Mouse (Mus musculus): ENCODE results near the gene Rad54l2. TPM values are rescaled to one million over a fixed set of nuclear protein-coding genes. Genes with fewer than 3 reads are reported as not detected.
A peak's percentile ranks its signal among the peaks of the same experiment; 100 is the strongest.

Gene Rad54l2
- total RNA-seq, 2 experiments from 2014 or later: 5.7 to 5.8 TPM

DNA sequence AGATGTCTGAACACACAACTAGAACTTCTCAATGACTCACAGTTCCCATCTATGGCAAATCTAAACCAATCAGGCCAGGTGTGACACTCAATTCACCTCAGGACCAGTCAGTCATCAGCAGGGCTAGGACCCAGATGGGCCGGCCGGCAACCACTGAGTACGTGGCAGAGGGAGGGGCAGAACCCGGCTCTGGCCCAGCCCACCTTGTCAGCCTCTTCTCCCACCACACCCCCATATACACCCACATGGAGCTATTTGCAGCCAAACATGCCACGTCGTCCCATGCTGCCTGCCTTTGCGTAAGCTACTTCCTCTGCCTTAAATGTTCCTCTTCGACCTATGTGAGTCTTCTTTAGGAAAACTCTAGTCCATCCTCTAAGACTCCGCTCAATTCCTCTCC lies 113.0 kb downstream of the Rad54l2 start:
- DNase-seq: no peak

DNA sequence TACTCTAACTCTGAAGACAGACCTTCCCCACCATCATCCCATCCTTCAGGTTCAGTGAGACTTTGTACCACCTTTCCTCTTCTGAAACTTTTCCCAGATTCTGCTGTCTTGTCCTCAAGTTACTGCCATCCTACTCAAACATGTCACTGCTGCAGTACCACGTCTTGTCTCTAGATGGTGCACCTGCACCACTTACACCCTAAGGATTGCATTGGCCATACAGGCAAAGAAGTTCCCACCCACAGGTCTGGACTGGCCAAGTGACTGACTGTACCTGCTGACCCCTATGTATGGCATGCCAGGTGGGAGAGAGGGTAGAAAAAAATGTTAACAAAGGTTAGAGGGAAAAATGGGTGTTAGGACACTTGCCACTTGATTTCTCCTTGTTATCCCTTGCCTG lies 113.5 kb downstream of the Rad54l2 start:
- DNase-seq: peak; percentile 64

DNA sequence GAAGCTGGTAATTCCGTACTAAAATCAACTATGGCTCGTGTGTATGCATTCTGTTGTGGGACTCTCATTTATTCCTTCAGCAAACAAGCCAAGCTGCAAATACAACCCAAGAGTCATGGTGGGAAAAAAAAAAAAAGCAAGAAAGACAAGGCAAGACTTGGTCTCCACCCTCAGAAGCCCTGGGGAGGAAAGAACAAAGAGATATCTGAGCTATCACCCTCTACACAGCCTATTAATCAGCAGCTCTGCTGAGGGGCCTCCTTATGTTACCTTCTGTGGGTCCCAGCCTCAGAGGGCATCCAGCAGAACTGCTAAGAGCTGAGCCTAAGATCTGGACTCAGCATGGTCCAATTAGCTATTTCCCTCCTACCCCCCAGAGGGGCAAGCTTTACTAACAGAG lies 115.1 kb downstream of the Rad54l2 start:
- no peak for DNase-seq

DNA sequence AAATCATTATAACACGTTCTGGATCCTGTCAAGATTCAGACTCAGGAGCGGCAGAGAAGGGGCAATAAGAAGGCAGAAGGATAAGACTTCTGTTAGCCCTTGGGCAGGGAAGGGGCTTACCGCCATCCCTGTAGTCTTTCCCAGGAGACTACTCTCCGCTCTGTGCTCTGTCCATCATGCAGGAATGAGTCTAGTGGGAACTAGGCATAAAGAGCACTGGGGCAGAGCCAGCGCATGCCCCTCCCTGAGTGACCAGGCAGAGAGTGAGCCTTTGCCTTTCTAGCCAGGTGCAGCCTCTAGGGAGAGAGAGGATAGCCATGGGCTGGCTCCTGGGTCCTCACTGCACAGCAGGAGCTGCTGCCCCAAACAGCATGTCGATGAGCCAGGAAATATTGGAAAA lies 124.1 kb downstream of the Rad54l2 start:
- no peak for DNase-seq

DNA sequence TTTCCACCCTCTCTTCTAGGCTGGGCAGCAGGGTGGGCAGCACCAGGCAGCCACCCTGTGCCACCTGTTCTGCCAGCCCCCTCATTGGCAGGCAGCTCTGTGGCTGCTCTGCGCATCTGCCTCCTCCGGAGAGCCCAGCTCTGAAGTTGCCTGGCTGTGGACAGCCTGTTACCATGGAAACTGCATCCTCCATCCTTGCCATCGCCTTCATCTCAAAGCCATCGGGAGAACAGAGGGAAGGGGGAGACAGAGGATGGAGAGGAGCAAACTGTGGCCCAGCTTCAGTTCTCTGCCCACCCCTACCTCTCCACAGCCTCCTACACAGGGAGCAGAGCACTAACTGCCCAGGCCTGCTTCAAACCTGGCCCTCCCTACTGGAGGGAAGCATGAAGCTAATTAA lies 124.6 kb downstream of the Rad54l2 start:
- DNase-seq: no peak

DNA sequence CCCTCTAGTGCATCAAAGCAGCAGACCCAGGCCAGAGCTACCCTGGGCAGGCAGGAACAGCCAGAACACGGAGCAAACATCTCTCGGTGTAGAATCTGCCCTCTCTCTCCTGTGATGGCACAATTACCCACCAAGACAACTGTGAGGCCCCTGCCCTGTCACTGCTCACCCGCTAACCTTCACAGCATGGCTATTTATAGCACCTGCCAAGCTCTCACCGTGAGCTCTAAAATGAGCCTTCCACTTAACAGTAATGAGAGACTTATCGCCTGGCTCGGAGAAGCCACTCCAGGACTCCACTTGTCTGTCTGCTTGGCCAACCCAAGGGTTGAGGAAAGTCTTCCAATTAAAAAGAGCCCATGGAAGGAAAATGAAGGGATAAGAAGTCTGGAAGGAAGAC lies 125.8 kb downstream of the Rad54l2 start:
- DNase-seq: no peak

DNA sequence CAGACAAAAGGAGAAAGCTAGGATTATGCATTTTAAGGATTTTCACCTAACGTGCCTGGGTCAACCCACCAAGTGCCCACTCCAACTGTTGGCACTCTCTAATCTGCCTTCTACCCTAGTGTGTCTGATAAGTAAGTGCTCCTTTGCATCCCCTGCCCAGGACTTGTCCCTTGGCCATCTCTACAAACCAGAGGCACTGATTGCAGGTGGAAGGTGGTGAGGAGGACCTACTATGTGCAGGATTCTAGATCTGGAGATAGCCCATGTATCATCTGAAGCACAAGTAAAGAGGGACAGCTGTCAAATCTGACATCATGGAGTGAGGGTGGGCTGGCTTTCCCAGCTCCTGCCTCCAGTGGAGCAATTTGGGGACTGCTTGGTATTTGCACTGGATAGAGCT lies 129.1 kb downstream of the Rad54l2 start:
- DNase-seq: no peak

DNA sequence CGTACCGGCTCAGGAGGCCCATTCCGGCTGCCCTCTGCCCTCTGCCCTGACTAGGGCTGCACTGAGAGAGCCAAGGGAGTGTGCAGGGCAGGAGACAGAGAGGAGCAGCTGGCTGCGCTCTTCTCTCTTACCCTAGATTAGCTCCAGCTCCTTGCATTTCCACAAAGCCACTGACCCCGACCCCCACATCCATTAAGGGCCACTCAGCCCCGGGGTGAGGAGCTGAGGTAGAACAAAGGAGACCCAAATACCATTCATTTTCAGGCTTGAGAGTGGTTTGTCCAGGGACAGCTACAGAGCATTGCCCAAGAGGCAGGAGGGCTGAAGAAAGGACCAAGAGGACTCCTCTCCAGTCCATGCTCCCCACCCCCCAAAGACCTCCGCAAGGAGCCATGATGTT lies 129.6 kb downstream of the Rad54l2 start:
- DNase-seq: no peak

DNA sequence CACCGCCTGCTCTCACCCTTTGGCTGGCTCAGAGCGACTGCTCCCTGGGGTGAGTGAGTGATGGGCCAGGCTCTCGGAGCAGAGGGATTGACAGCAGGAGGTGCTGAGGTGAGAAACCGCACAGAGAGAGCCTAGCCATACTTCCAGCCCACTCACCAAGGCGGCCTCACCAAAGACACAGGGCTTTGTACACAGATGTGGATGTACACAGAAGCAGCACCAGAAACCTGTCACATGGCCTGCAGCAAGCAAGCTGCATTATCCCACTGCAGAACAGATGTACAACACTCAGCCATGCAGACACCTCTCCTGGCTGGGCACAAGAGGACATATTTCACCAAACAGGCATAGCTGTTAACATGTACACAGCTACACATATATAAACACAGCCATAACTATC lies 131.4 kb downstream of the Rad54l2 start:
- DNase-seq: no peak

DNA sequence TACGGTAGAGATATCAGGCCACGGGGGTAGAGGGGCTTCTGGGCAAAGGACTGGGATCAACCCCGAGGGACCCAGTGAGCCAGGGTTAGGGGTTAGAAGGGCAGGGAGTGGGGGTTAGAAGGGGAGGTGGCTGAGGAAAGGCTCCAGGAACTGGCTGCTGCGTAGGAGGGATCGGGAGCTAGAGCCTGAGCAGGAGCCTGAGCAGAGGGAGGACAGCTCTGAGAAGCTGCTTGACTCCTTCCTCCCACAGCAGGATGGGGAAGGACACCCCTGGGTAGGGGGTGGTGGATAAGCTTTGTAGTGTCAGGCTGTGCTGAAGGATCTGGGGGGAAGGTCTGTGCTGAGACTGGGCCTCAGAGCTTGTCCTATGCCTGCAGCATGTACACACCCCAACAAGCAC lies 132.2 kb downstream of the Rad54l2 start:
- no peak for DNase-seq

DNA sequence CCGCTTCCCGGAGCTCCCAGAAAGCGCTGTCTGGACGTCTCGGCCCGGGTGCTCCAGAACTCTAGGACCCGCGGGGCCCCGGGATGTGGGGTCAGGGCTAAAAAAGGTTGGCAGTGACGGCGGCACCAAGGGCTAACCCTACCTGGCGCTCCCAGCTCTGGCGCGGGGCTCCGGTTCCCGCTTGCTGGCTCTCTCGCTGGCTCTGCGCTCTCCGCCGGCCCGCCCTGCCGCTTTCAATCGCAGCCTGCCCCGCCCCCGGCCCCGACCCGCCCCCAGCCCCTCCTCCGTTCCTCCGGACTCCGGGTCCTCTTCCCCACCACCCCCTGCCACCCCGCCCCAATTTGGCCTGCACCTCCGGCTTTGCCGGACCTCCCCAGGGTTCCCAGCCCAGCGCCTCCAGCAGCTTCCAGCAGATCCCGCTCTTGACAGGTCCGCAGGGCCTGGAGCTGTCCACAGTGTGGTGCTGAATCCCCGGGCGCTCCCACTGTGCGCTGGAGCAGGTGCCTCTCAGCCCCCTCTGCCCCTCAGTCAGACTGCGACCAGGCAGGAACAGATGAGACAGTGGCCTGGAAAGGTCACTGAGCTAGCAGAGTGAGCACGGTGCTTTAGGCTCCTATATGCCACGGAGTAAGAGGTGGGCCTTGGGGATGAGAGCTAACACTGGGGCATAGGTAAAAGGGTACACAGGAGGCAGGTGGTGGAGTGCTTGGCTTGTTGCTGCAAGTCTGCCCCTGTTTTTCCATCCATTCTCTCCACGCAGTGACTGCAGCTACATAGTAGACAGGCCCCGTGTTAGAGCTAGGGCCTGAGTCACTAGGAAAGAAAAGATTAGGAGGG lies 132.9 kb downstream of the Rad54l2 start, which contains the start of gene Grm2:
Gene Grm2 (minus strand): TSS at position 199 of the 837 bp plus-strand sequence.
- DNase-seq: peak; percentile 26

DNA sequence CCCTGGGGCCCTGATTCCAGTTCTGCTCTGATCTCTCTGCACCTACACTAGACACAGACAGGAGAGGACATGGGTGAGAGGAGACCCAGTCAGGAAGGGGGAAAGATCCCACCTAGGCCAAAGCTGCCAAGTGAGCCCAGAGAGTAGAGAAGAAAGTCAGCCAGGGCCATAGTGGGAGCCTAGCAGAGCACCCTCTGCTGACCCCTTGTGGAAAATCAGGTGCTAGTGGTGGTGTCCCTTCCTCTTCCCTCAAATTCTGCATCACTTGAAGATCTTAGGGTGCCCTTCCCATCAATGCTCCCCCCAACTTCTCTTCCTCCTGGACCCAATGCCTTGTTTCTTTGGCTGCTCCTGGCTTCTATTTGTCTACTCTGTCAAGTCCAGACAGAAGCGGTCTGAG lies 136.3 kb downstream of the Rad54l2 start:
- DNase-seq: no peak

DNA sequence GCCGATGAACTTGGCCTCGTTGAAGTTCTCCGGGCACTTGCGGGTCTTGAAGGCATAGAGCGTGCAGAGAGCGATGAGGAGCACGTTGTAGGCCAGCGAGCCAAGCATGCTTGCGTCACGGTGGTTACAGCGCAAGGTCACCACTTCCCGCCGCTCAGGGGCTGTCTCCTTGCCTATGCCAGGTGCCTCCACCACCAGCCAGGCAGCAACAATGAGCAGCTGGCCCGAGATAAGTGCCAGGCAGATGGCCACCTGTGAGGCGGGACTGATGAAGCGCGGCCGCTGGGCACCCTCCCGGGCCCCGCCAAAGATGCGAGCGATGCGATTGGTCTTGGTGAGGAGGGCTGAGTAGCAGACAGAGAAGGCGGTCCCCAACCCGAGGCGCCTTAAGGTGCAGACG lies 141.8 kb downstream of the Rad54l2 start:
- no peak for DNase-seq

DNA sequence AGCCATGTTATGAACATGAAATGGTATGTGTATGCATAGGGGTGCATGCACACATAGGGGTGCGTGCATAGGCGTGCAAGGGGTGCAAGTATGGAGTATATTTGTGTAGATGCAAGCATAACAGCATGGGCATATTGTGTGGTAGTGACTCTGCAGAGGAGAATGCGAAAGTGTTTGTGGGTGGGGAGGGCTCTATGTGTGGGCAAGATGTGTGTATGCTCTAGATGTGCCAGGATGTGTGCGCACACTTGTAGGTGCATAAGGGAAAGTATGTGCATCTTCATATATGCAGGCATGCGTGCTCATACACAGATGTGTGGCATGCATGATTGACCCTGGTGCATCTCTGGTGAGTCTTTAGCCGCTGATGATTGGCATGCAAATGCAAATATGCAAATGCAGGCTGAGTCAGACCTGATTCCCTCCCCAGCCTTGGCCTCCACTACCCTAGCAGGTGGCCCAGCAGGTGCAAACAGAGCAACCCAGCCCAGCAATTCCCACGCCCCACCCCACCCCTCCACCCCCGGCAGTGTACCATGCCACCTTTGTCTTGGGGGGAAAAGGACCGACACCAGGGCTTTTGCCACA lies 143.2 kb downstream of the Rad54l2 start:
- no peak for DNase-seq

DNA sequence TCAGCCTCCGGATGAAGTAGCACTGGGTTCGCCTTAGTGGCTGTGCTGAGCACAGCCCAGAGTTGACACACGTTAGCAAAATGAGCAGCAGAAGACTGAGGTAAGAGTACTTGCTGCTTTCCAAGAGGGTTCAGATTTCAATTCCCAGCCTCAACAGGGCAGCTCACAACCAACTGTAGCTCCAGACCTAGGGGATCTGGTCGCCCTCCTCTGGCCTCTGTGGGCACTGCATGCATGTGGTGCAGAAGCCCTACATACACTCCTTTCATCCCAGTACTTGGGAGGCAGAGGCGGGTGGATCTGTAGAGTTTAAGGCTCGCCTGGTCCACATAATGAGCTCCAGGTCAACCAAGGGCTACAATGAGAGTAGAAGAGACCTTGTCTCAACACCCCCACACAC lies 145.2 kb downstream of the Rad54l2 start:
- DNase-seq: no peak

DNA sequence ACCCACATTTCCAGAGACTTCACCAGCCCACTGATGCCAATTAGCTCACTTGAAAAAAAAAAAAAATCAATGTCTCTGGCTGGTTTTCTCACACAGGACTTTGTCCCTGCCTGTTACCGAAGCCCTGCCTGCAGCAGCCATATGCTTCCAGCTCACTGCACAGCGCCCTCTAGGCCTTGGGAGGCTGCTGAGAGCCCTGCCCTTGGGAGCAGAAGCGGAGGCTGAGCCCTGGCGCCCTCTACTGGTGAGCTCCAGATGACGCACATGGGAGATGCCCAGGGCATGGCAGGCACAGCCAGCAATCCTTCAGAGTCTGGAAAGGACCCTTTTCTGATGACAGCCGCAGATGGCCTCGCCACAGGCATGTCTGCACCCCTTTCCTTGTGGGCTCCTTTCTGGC lies 145.9 kb downstream of the Rad54l2 start:
- DNase-seq: no peak

DNA sequence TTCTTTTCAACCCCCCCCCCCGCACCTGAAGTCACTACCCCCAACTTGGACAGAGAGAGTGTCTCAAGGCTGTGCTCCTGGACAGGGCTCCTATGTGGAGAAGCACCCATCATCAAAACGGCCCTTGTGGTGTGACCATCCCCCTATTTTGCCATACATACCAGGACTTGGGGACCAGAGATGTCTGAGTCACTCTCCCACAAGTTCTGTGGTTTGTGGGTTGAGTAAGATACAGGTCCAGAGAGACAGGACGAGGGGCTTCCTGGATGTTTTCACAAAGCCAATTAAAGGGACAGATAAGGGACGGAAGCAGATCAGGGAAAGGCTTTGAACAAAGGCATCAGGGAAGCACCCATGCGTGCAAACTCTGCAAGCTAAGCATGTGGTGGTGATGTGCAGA lies 147.6 kb downstream of the Rad54l2 start:
- no peak for DNase-seq

DNA sequence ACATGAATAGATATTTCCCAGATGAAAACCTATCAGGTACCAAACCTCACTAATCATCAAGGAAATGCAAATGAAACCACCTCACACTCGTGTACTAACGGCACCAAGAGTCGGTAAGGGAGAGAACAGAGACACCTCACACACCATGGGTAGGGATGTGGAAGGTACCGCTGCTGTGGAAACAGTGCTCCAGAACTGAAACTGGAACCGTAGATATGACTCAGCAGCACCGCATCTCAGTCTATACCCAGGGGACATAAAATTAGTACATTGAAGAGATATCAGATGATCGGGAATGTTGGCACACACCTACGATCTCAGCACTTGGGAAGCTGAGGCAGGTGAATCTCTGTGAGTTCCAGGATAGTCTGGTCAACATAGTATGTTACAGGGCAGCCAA lies 150.8 kb downstream of the Rad54l2 start:
- no peak for DNase-seq

Other genes starting within 250 kb of the Rad54l2 start
- not detected for gene Iqcf3, start 227.6 kb downstream of the Rad54l2 start, total RNA-seq (2021)
- not detected for gene Iqcf4, start 218.2 kb downstream of the Rad54l2 start, total RNA-seq (2021)
- gene Iqcf6, start 162.6 kb downstream of the Rad54l2 start, total RNA-seq (2021): not detected
- not detected for gene Grm2, start 133.1 kb downstream of the Rad54l2 start, total RNA-seq (2021)
- 10 to 100 TPM; 24.3 to 28.8 TPM for gene Tex264, start 103.3 kb downstream of the Rad54l2 start, total RNA-seq (2021)
- gene Dcaf1, start 32.7 kb upstream of the Rad54l2 start, total RNA-seq (2021): 10 to 100 TPM; 14.2 to 15.8 TPM
- 1 to 10 TPM; 6.2 to 6.3 TPM for gene Rbm15b, start 98.2 kb upstream of the Rad54l2 start, total RNA-seq (2021)
- gene Manf, start 102.8 kb upstream of the Rad54l2 start, total RNA-seq (2021): 10 to 100 TPM; 54.3 to 55.0 TPM

Data from gastrocnemius, postnatal 25 days (tissue).